Mouse (Mus musculus): ENCODE results near the gene Emilin2. TPM values are rescaled to one million over a fixed set of nuclear protein-coding genes. Genes with fewer than 3 reads are reported as not detected.

Emilin2 gene
- total and polyA plus RNA-seq, 3 experiments, result 0.34 to 0.38 TPM; not detected in 1

DNA sequence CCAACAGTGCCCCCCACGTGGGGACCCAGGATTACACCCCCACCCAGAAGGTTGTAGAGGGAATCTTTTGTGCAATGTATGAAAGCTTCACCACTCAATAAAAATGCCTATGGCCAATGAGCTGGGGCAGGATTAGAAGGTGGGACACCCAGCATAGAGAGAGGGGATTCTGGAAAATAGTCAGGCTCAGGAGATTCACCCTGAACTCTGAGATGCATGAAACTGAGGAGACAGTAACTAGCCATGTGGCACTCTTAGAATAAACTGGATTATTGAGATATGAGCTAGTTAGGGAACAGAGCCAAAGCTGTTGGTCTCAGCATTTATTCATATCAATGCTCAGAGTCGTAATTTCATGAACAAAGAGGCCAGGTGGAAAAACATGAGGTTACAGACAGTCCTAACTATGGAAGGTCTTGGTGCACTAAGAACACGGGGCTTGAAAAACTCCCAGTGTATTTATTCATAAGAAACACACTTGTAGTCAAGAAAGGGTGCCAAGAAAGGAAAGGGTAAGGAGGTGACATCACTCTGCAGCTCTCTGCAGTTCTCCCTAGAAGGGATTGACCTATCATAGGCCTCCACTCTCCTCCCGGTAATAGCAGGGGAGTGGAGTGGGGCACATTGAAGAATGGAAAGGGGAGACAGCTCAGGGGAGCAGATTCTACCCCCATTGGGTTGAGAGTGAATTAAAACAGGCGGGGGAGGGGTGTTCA, 46.3 kb downstream of the Emilin2 start:
- Histone ChIP-seq H3K4me2 (ENCODE audit: insufficient read depth, low read depth, poor library complexity, severe bottlenecking) (no peak overlapping the region), H3K9ac (ENCODE audit: insufficient read depth, low read depth) (no peak overlapping the region), H3K4me1 (ENCODE audit: control insufficient read depth in 1 of 2, insufficient read depth in 2 of 2) (no peaks in the 10 kb centered on the region), H3K79me2 (replicated peaks; ENCODE audit: control insufficient read depth, extremely low read depth, insufficient read depth, poor library complexity, severe bottlenecking) (no peaks in the 10 kb centered on the region), H3K27ac (ENCODE audit: insufficient read depth, low read depth) (no peak overlapping the region), H3K4me3 (replicated peaks in 1 of 3; ENCODE audit: low read depth in 2 of 3, low read length in 2 of 3, poor library complexity in 1 of 3) (no peak overlapping the region), H3K36me3 (replicated peaks in 1 of 2; ENCODE audit: control insufficient read depth in 1 of 2, insufficient read depth in 1 of 2, low read length in 1 of 2) (no peaks in the 10 kb centered on the region), H3K9me3 (replicated peaks; ENCODE audit: low read length) (no peaks in the 10 kb centered on the region), H3K27me3 (replicated peaks) (no peaks in the 10 kb centered on the region)
- in situ Hi-C loops (cut with MboI; ENCODE audit: low pct_ligation_motif_present, low pct_unique_long_range_greater_than_20kb, low sequenced_read_pairs), result no loop called here
- TF ChIP-seq TCF12 (IDR thresholded peaks at IDR 0.05; ENCODE audit: low read depth, low read length) (no peak), MAX (IDR thresholded peaks at IDR 0.05; ENCODE audit: low read length) (no peak), ZMIZ1 (IDR thresholded peaks at IDR 0.05; ENCODE audit: low read depth, low read length) (no peak), ETS1 (conservative IDR thresholded peaks at IDR 0.05; ENCODE audit: low read depth, low read length) (no peak), SMC3 (IDR thresholded peaks at IDR 0.05; ENCODE audit: low read depth, low read length) (no peak), ELF1 (IDR thresholded peaks at IDR 0.05; ENCODE audit: low read depth, low read length) (no peak)
- dilution Hi-C loops (cut with MboI; ENCODE audit: extremely low pct_ligation_motif_present, extremely low pct_unique_long_range_greater_than_20kb, low sequenced_read_pairs), result no loop called here
- no peak for DNase-seq (ENCODE audit: extremely low read depth)

DNA sequence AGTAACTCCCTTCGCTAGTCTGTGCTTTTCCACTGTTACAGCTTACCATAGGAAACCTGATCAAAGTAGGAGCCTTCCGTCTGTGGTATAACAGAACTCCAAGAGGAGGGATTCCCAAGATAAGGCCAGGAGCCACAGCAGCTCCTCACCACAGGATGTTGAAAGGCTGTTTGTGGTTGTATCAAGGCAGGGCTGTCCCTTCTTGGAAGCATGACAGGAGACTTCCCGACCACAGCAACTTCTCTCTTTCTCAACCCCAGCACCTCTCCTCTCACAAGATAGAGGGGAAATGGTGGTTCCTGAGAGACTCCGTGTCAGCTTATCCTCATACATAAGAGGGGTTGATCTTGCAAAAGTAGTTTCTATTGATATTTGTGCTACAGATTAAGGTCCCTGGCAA, 47.0 kb downstream of the Emilin2 start:
- Histone ChIP-seq H3K4me1 (ENCODE audit: control insufficient read depth in 1 of 2, insufficient read depth in 2 of 2) (no peaks in the 10 kb centered on the region), H3K79me2 (replicated peaks; ENCODE audit: control insufficient read depth, extremely low read depth, insufficient read depth, poor library complexity, severe bottlenecking) (no peaks in the 10 kb centered on the region), H3K27me3 (replicated peaks) (no peaks in the 10 kb centered on the region), H3K4me3 (replicated peaks in 1 of 3; ENCODE audit: low read depth in 2 of 3, low read length in 2 of 3, poor library complexity in 1 of 3) (no peak overlapping the region), H3K27ac (ENCODE audit: insufficient read depth, low read depth) (no peak overlapping the region), H3K4me2 (ENCODE audit: insufficient read depth, low read depth, poor library complexity, severe bottlenecking) (no peak overlapping the region), H3K9ac (ENCODE audit: insufficient read depth, low read depth) (no peak overlapping the region), H3K36me3 (replicated peaks in 1 of 2; ENCODE audit: control insufficient read depth in 1 of 2, insufficient read depth in 1 of 2, low read length in 1 of 2) (no peaks in the 10 kb centered on the region), H3K9me3 (replicated peaks; ENCODE audit: low read length) (no peaks in the 10 kb centered on the region)
- in situ Hi-C loops (cut with MboI; ENCODE audit: low pct_ligation_motif_present, low pct_unique_long_range_greater_than_20kb, low sequenced_read_pairs) (no loop called here), dilution Hi-C loops (cut with MboI; ENCODE audit: extremely low pct_ligation_motif_present, extremely low pct_unique_long_range_greater_than_20kb, low sequenced_read_pairs) (no loop called here)
- DNase-seq (ENCODE audit: extremely low read depth), result no peak
- no peak for TF ChIP-seq ELF1 (IDR thresholded peaks at IDR 0.05; ENCODE audit: low read depth, low read length)
- TF ChIP-seq GABPA (IDR thresholded peaks at IDR 0.05; ENCODE audit: insufficient replicate concordance, low read depth, low read length), result no peak
- TF ChIP-seq POLR2AphosphoS2 (IDR thresholded peaks at IDR 0.05; ENCODE audit: low read depth, low read length), result no peak
- TF ChIP-seq MXI1 (IDR thresholded peaks at IDR 0.05; ENCODE audit: low read depth, low read length), result no peak
- no peak for TF ChIP-seq CTCF (conservative IDR thresholded peaks at IDR 0.05 in 1 of 2, IDR thresholded peaks at IDR 0.05 in 1 of 2; ENCODE audit: low read depth in 2 of 2, low read length in 2 of 2)
- no peak for TF ChIP-seq JUND (conservative IDR thresholded peaks at IDR 0.05; ENCODE audit: low read depth, low read length)
- TF ChIP-seq HCFC1 (IDR thresholded peaks at IDR 0.05; ENCODE audit: low read depth, low read length), result no peak
- no peak for TF ChIP-seq TBP (conservative IDR thresholded peaks at IDR 0.05; ENCODE audit: low read depth, low read length)
- no peak for TF ChIP-seq ZMIZ1 (IDR thresholded peaks at IDR 0.05; ENCODE audit: low read depth, low read length)
- TF ChIP-seq EP300 (IDR thresholded peaks at IDR 0.05; ENCODE audit: low read length), result no peak
- TF ChIP-seq BHLHE40 (IDR thresholded peaks at IDR 0.05; ENCODE audit: low read depth, low read length), result no peak
- TF ChIP-seq RCOR1 (conservative IDR thresholded peaks at IDR 0.05; ENCODE audit: low read depth, low read length), result no peak
- TF ChIP-seq USF2 (conservative IDR thresholded peaks at IDR 0.05; ENCODE audit: low read depth, low read length), result no peak
- TF ChIP-seq ZNF384 (IDR thresholded peaks at IDR 0.05; ENCODE audit: low read depth, low read length), result no peak
- no peak for TF ChIP-seq E2F4 (IDR thresholded peaks at IDR 0.05; ENCODE audit: insufficient replicate concordance, low read depth, low read length)
- TF ChIP-seq NELFE (IDR thresholded peaks at IDR 0.05; ENCODE audit: low read depth, low read length), result no peak
- TF ChIP-seq MAFK (IDR thresholded peaks at IDR 0.05; ENCODE audit: insufficient replicate concordance, low read length), result no peak

Measured in CH12.LX (cell line).